Comparison of ENCODE assay signal across 8 mouse cellular contexts in genomic region chr6:97106777-97107176, GRCm38 (mm10). TPM values are rescaled to one million over a fixed set of nuclear protein-coding genes. Genes with fewer than 3 reads are reported as not detected.
A peak's percentile ranks its signal among the peaks of the same experiment; 100 is the strongest.
DNase-seq lines count a peak whose midpoint lies in the region; ATAC-seq and TF ChIP-seq lines count a peak whose summit lies in the region.

No protein-coding gene starts in this region.

- H3K4me1 ChIP-seq in spleen, adult 2 months (ENCODE audit: control insufficient read depth, insufficient read depth, insufficient read length), result no peaks in the 10 kb centered on the region
- no peaks in the 10 kb centered on the region for H3K4me1 ChIP-seq in limb, embryonic 11.5 days (ENCODE audit: control insufficient read depth, insufficient read depth, low read length)

- no peak overlapping the region for H3K4me2 ChIP-seq in limb, embryonic 11.5 days (ENCODE audit: low read depth, severe bottlenecking)

- TF ChIP-seq POLR2A in spleen, adult 2 months (IDR thresholded peaks at IDR 0.05; ENCODE audit: low read depth, low read length), result no peak

- H3K9me3 ChIP-seq in limb, embryonic 11.5 days (ENCODE audit: control insufficient read depth, low read length), result no peaks in the 10 kb centered on the region

- TF ChIP-seq CTCF in spleen, adult 2 months (IDR thresholded peaks at IDR 0.05; ENCODE audit: extremely low read depth, insufficient read depth, insufficient read length, insufficient replicate concordance), result peak; percentile 53; the same call in 1 of the 2 replicates

- H3K27me3 ChIP-seq in spleen, adult 2 months (ENCODE audit: control insufficient read depth, insufficient read depth, low read length), result no peaks in the 10 kb centered on the region
- no peaks in the 10 kb centered on the region for H3K27me3 ChIP-seq in limb, embryonic 11.5 days (ENCODE audit: control insufficient read depth, insufficient read depth, low read length)

- peak; percentile 70; the same call in 1 of the 2 replicates for ATAC-seq in erythroblast, adult 5-6 weeks (replicated peaks; ENCODE audit: low FRiP score, poor library complexity, severe bottlenecking)
- peak; percentile 61; the same call in 1 of the 2 replicates for ATAC-seq in limb, embryonic 11.5 days (ENCODE audit: insufficient number of reproducible peaks, low FRiP score, low TSS enrichment, low read depth)

- H3K36me3 ChIP-seq in spleen, adult 2 months (ENCODE audit: control insufficient read depth, insufficient read depth, low read length), result no peaks in the 10 kb centered on the region
- no peaks in the 10 kb centered on the region for H3K36me3 ChIP-seq in limb, embryonic 11.5 days (ENCODE audit: control insufficient read depth, insufficient read depth, low read length)

- DNase-seq in spleen, adult 2 months (ENCODE audit: low read depth in 1 of 2, low spot score in 2 of 2), result peak in 1 of 2 experiments; percentile 39
- DNase-seq in spleen, postnatal 4 days (ENCODE audit: low spot score in 2 of 2), result no peak
- DNase-seq in brain, adult 2 months (ENCODE audit: low read depth, low spot score), result peak; percentile 80
- peak; percentile 78 for DNase-seq in induced T-regulatory cell, adult 2 months (ENCODE audit: low read depth)
- peak; percentile 66 for DNase-seq in limb, embryonic 11.5 days (ENCODE audit: low spot score)
- DNase-seq in naive thymus-derived CD4-positive, alpha-beta T cell, adult 2 months (ENCODE audit: low read depth), result peak; percentile 72
- peak; percentile 41 for DNase-seq in thymus, postnatal 4 days

- H3K27ac ChIP-seq in spleen, adult 2 months (ENCODE audit: insufficient read depth, low read length), result no peak overlapping the region
- no peak overlapping the region for H3K27ac ChIP-seq in limb, embryonic 11.5 days (replicated peaks; ENCODE audit: low read depth, low read length)

- no peak overlapping the region for H3K4me3 ChIP-seq in spleen, adult 2 months (ENCODE audit: extremely low read depth, insufficient read depth, insufficient read length)
- H3K4me3 ChIP-seq in limb, embryonic 11.5 days (ENCODE audit: low read depth, low read length), result no peak overlapping the region

- H3K9ac ChIP-seq in limb, embryonic 11.5 days (ENCODE audit: low read length), result no peak overlapping the region

- WGBS in spleen, adult 2 months, result 18% methylated on average over 2 of the region's 2 CpGs
- WGBS in limb, embryonic 11.5 days, result 16% methylated on average over 2 of the region's 2 CpGs

RNA-seq across cellular contexts. Expression of gene Eogt, which starts 42.2 kb away (rescaled TPM):
- polyA plus RNA-seq in spleen, adult 2 months (2012; rRNA removed), result 3.7 and 6.2 TPM in 2 replicates
- total RNA-seq in erythroblast, adult 5-6 weeks (2015; ENCODE audit: low replicate concordance), result 3.3 and 6.1 TPM in 2 replicates
- 1.7 and 4.6 TPM in 2 replicates for total RNA-seq in erythroblast, adult 5-6 weeks (2017; ENCODE audit: low replicate concordance)
- 16.1 and 19.4 TPM in 2 replicates for polyA plus RNA-seq in limb, embryonic 11.5 days (2014; fragmentation: Nextera tagmentation; extraction: Ambion mirVana)

RNA-seq across cellular contexts. Expression of gene Fam19a4, which starts 46.6 kb away (rescaled TPM):
- not detected in 2 replicates for polyA plus RNA-seq in spleen, adult 2 months (2012; rRNA removed)
- not detected in 2 replicates for total RNA-seq in erythroblast, adult 5-6 weeks (2015; ENCODE audit: low replicate concordance)
- total RNA-seq in erythroblast, adult 5-6 weeks (2017; ENCODE audit: low replicate concordance), result 0.17 TPM in 1 of 2 replicates, not detected in the other
- 0.74 and 0.81 TPM in 2 replicates for polyA plus RNA-seq in limb, embryonic 11.5 days (2014; fragmentation: Nextera tagmentation; extraction: Ambion mirVana)

Comparison
In these comparisons a context has a peak if more than half of its experiments do, and no peak if none do; other contexts are left out.
1. DNase-seq: peak in brain, adult 2 months (single experiment), induced T-regulatory cell, adult 2 months (single experiment), limb, embryonic 11.5 days (single experiment), naive thymus-derived CD4-positive, alpha-beta T cell, adult 2 months (single experiment) and thymus, postnatal 4 days (single experiment); none in spleen, postnatal 4 days (0 of 2).